Mouse (Mus musculus) 416B (cell line): ENCODE results near the gene Scgb2b12.
"Not testable (repeated sequence)": the region's sequence is repeated elsewhere in the genome, so short reads cannot be mapped to it uniquely, and the experiment has no call there.

Experiments
- DNase-seq: peaks from one replicate; pipeline ENCODE4 v3.0.0; 2011; ENCODE audit warnings: low read depth

Gene Scgb2b12

GRCm38 (mm10) chr7:32327145-32327544, at the start of gene Scgb2b12:
Scgb2b12 (minus strand) TSS chr7:32327245.
- DNase-seq, result not testable (repeated sequence)

DNA sequence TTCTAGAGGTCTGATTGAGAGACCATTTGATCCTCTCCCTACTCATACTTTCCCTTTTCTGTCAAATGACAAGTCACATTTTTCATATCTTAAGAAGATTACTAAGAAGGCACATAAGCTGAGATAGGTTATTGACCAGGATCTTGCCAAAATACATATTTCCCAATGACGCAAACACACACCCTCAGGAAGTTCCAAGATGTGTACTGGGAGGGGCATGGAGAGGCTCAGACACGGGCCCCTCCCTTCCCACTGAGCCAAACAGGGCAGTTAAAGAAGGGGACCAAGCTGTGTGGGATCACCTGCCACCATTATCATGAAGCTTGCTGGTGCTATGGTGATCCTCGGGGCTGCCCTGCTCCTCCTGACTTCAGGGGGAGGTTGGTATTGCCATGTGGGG, 6.8 kb upstream of the Scgb2b12 start, which contains the start of gene Scgb1b12:
TSS of gene Scgb1b12 (plus strand) at position 301 of the 400 bp plus-strand sequence.
- DNase-seq, result not testable (repeated sequence)
